Mouse (Mus musculus) liver, embryonic 15.5 days (tissue): ENCODE data around the gene Mgll. TPM values are rescaled to one million over a fixed set of nuclear protein-coding genes. Genes with fewer than 3 reads are reported as not detected.
A peak's percentile ranks its signal among the peaks of the same experiment; 100 is the strongest.

ENCODE experiments used
- ATAC-seq: fragments of 200-750 bp; cut with Nextera tagmentation; 2 replicates; pipeline ENCODE4 v1.8.0; 2017; ENCODE audit warnings: moderate number of reproducible peaks, mild to moderate bottlenecking, moderate library complexity; ENCODE audit not compliant: insufficient read depth
- H3K27ac ChIP-seq: fragments of 300-500 bp; sonication (generic); replicated peaks from 2 replicates; pipeline ENCODE4 v1.5.1; 2015; ENCODE audit warnings: mild to moderate bottlenecking, inconsistent platforms
- H3K27me3 ChIP-seq: fragments of 300-500 bp; sonication (generic); 2 replicates; pipeline ENCODE4 v1.6.1; 2015; ENCODE audit warnings: mild to moderate bottlenecking, inconsistent platforms
- H3K36me3 ChIP-seq: fragments of 300-500 bp; sonication (generic); replicated peaks from 2 replicates; pipeline ENCODE4 v1.6.1; 2015; ENCODE audit warnings: moderate library complexity, mild to moderate bottlenecking, inconsistent platforms
- H3K4me1 ChIP-seq: fragments of 300-500 bp; sonication (generic); replicated peaks from 2 replicates; pipeline ENCODE4 v1.6.1; 2015; ENCODE audit warnings: inconsistent platforms
- H3K4me2 ChIP-seq: fragments of 300-500 bp; sonication (generic); 2 replicates; pipeline ENCODE4 v1.6.1; 2015; ENCODE audit warnings: moderate library complexity, mild to moderate bottlenecking, inconsistent platforms
- H3K4me3 ChIP-seq: fragments of 300-500 bp; sonication (generic); replicated peaks from 2 replicates; pipeline ENCODE4 v1.5.1; 2015; ENCODE audit warnings: mild to moderate bottlenecking, inconsistent platforms
- H3K9ac ChIP-seq: fragments of 300-500 bp; sonication (generic); 2 replicates; pipeline ENCODE4 v1.6.1; 2015; ENCODE audit warnings: moderate library complexity, mild to moderate bottlenecking, inconsistent platforms
- H3K9me3 ChIP-seq: fragments of 300-500 bp; sonication (generic); replicated peaks from 2 replicates; pipeline ENCODE4 v1.6.1; 2016; ENCODE audit warnings: inconsistent platforms
- WGBS: fragments of 180-500 bp; shearing (Covaris S2); methylation state at CpG from one replicate; pipeline ENCODE4 v1.1.7; 2015; ENCODE audit warnings: mixed read lengths; ENCODE audit not compliant: insufficient replicate concordance; 5-methylcytosine and 5-hydroxymethylcytosine counted together
- polyA plus RNA-seq: library from polyadenylated mRNA; unstranded; fragments of >200 nt; fragmentation: Nextera tagmentation; extraction: Ambion mirVana; gene quantifications from 2 replicates; pipeline ENCODE4 v1.2.1, GENCODE M21; 2015

The Mgll gene
- polyA plus RNA-seq, 1 experiment from 2014 or later = 69.7 TPM

- H3K9me3 ChIP-seq = no peaks in the 10 kb centered on the region
- H3K27ac ChIP-seq = peak overlapping the region; percentile 98
- no peaks in the 10 kb centered on the region; the same call in 1 of the 2 replicates for H3K27me3 ChIP-seq
- peak overlapping the region; percentile 31 for H3K9ac ChIP-seq
- H3K4me3 ChIP-seq = no peak overlapping the region
- peaks cover 86% of the 10 kb centered on the region for H3K4me1 ChIP-seq
- peak overlapping the region; percentile 79 for H3K4me2 ChIP-seq
- H3K36me3 ChIP-seq = peaks cover 48% of the 10 kb centered on the region
- 57% methylated on average over 17 of the region's 17 CpGs for WGBS
- no peak for ATAC-seq
These were observed 37.6 kb downstream of the Mgll start for GRCm38 (mm10) chr6:88761684-88762439.

GRCm38 (mm10) chr6:88762440-88763196 is 38.4 kb downstream of the Mgll start:
- Histone ChIP-seq H3K27me3 (no peaks in the 10 kb centered on the region; the same call in 1 of the 2 replicates), H3K9ac (no peak overlapping the region), H3K4me2 (no peak overlapping the region), H3K27ac (peak overlapping the region; percentile 98), H3K4me1 (peaks cover 82% of the 10 kb centered on the region), H3K4me3 (no peak overlapping the region), H3K36me3 (peaks cover 49% of the 10 kb centered on the region), H3K9me3 (no peaks in the 10 kb centered on the region)
- WGBS = 70% methylated on average over 13 of the region's 13 CpGs
- no peak for ATAC-seq

- Histone ChIP-seq H3K4me3 (no peak overlapping the region), H3K9me3 (no peaks in the 10 kb centered on the region), H3K9ac (no peak overlapping the region), H3K4me1 (peaks cover 81% of the 10 kb centered on the region), H3K27me3 (no peaks in the 10 kb centered on the region; the same call in 1 of the 2 replicates), H3K36me3 (peaks cover 59% of the 10 kb centered on the region), H3K4me2 (no peak overlapping the region), H3K27ac (peak overlapping the region; percentile 98)
- ATAC-seq = no peak
- 90% methylated on average over 3 of the region's 3 CpGs for WGBS
These were observed 39.4 kb downstream of the Mgll start for GRCm38 (mm10) chr6:88763518-88764077.

GRCm38 (mm10) chr6:88764281-88764680 is 40.1 kb downstream of the Mgll start:
- Histone ChIP-seq H3K9ac (no peak overlapping the region), H3K27ac (peak overlapping the region; percentile 98), H3K4me1 (peaks cover 79% of the 10 kb centered on the region), H3K4me3 (no peak overlapping the region), H3K9me3 (no peaks in the 10 kb centered on the region), H3K4me2 (no peak overlapping the region), H3K36me3 (peaks cover 63% of the 10 kb centered on the region), H3K27me3 (no peaks in the 10 kb centered on the region; the same call in 1 of the 2 replicates)
- ATAC-seq = no peak
- 68% methylated on average over 4 of the region's 4 CpGs for WGBS

- H3K9ac ChIP-seq = no peak overlapping the region
- H3K27me3 ChIP-seq = no peaks in the 10 kb centered on the region; the same call in 1 of the 2 replicates
- no peak overlapping the region for H3K27ac ChIP-seq
- H3K9me3 ChIP-seq = no peaks in the 10 kb centered on the region
- H3K4me1 ChIP-seq = peaks cover 71% of the 10 kb centered on the region
- 60% methylated on average over 4 of the region's 4 CpGs for WGBS
- no peak for ATAC-seq
- H3K36me3 ChIP-seq = peaks cover 90% of the 10 kb centered on the region
- no peak overlapping the region for H3K4me2 ChIP-seq
- H3K4me3 ChIP-seq = no peak overlapping the region
These were observed 43.5 kb downstream of the Mgll start for GRCm38 (mm10) chr6:88767740-88768139.

- H3K9me3 ChIP-seq = no peaks in the 10 kb centered on the region
- no peak for ATAC-seq
- H3K9ac ChIP-seq = no peak overlapping the region
- no peak overlapping the region for H3K4me3 ChIP-seq
- H3K36me3 ChIP-seq = peaks cover 87% of the 10 kb centered on the region
- peak overlapping the region; percentile 14; the same call in 1 of the 2 replicates for H3K27ac ChIP-seq
- peaks cover 55% of the 10 kb centered on the region for H3K4me1 ChIP-seq
- H3K27me3 ChIP-seq = no peaks in the 10 kb centered on the region; the same call in 1 of the 2 replicates
- 68% methylated on average over 6 of the region's 6 CpGs for WGBS
- H3K4me2 ChIP-seq = no peak overlapping the region
These were observed 45.5 kb downstream of the Mgll start for GRCm38 (mm10) chr6:88769723-88770122.

- no peak overlapping the region for H3K4me3 ChIP-seq
- ATAC-seq = no peak
- 68% methylated on average over 17 of the region's 17 CpGs for whole genome bisulfite sequencing
These were observed 46.2 kb downstream of the Mgll start for GRCm38 (mm10) chr6:88770300-88770904.

GRCm38 (mm10) chr6:88770981-88771380 is 46.8 kb downstream of the Mgll start:
- no peak overlapping the region for H3K9ac ChIP-seq
- peaks cover 75% of the 10 kb centered on the region for H3K36me3 ChIP-seq
- WGBS = 88% methylated on average over 5 of the region's 5 CpGs
- no peak overlapping the region for H3K4me2 ChIP-seq
- H3K4me1 ChIP-seq = peaks cover 64% of the 10 kb centered on the region
- no peak for ATAC-seq
- H3K4me3 ChIP-seq = no peak overlapping the region
- H3K27me3 ChIP-seq = no peaks in the 10 kb centered on the region; the same call in 1 of the 2 replicates
- 0 out of 2 replicates have a peak overlapping the region, but pooled peaks have one; percentile 4 for H3K27ac ChIP-seq
- no peaks in the 10 kb centered on the region for H3K9me3 ChIP-seq

More at GRCm38 (mm10) chr6:88770300-88770904, 46.2 kb downstream of the Mgll start:
- Histone ChIP-seq H3K27ac (no peak overlapping the region), H3K4me1 (peaks cover 61% of the 10 kb centered on the region), H3K9ac (no peak overlapping the region), H3K36me3 (peaks cover 80% of the 10 kb centered on the region), H3K9me3 (no peaks in the 10 kb centered on the region), H3K4me2 (no peak overlapping the region), H3K27me3 (no peaks in the 10 kb centered on the region; the same call in 1 of the 2 replicates)

- ATAC-seq = no peak
- Histone ChIP-seq H3K4me1 (peaks cover 65% of the 10 kb centered on the region), H3K4me2 (no peak overlapping the region), H3K36me3 (peaks cover 64% of the 10 kb centered on the region), H3K9ac (no peak overlapping the region), H3K27ac (no peak overlapping the region), H3K9me3 (no peaks in the 10 kb centered on the region), H3K4me3 (no peak overlapping the region), H3K27me3 (no peaks in the 10 kb centered on the region)
- WGBS = 75% methylated on average over 13 of the region's 13 CpGs
These were observed 47.8 kb downstream of the Mgll start for GRCm38 (mm10) chr6:88772041-88772440.

GRCm38 (mm10) chr6:88774055-88774454 is 49.8 kb downstream of the Mgll start:
- H3K27ac ChIP-seq = no peak overlapping the region
- no peaks in the 10 kb centered on the region for H3K9me3 ChIP-seq
- no peak overlapping the region for H3K4me2 ChIP-seq
- peaks cover 52% of the 10 kb centered on the region for H3K36me3 ChIP-seq
- ATAC-seq = no peak
- no peaks in the 10 kb centered on the region for H3K27me3 ChIP-seq
- peaks cover 61% of the 10 kb centered on the region for H3K4me1 ChIP-seq
- no peak overlapping the region for H3K9ac ChIP-seq
- H3K4me3 ChIP-seq = no peak overlapping the region
- 73% methylated on average over 9 of the region's 9 CpGs for WGBS
